Mouse (Mus musculus) cerebellum, adult (tissue): ENCODE results near the gene H2afz.
"Not testable (repeated sequence)": the region's sequence is repeated elsewhere in the genome, so short reads cannot be mapped to it uniquely, and the experiment has no call there.

Experiments used
- ATAC-seq: cut with Nextera tagmentation; 2 replicates; pipeline ENCODE4 v1.9.2; 2017; ENCODE audit warnings: mild to moderate bottlenecking, moderate library complexity, mixed read lengths; ENCODE audit not compliant: insufficient number of reproducible peaks, low FRiP score, low TSS enrichment

Gene H2afz

GRCm38 (mm10) chr3:137913093-137913492 lies 48.8 kb downstream of the H2afz start:
- no peak for ATAC-seq

- ATAC-seq: not testable (repeated sequence)
Observed at GRCm38 (mm10) chr3:137914567-137914966, 50.3 kb downstream of the H2afz start.
